Mouse (Mus musculus) myocyte (in vitro differentiated cells): Measurements from ENCODE around the gene Epb41l2.

ENCODE experiments used
- CEBPB ChIP-seq: IDR thresholded peaks from 2 replicates; pipeline ENCODE4 v1.6.1; 2011; ENCODE audit warnings: mild to moderate bottlenecking, moderate library complexity; ENCODE audit not compliant: poor library complexity, insufficient read depth, severe bottlenecking
- E2F4 ChIP-seq: IDR thresholded peaks from one replicate; pipeline ENCODE4 v1.6.1; 2011; ENCODE audit warnings: mild to moderate bottlenecking, control low read depth, moderate library complexity; ENCODE audit not compliant: insufficient read depth
- MAX ChIP-seq: IDR thresholded peaks from one replicate; pipeline ENCODE4 v1.6.1; 2011; ENCODE audit warnings: low read depth, mild to moderate bottlenecking, control low read depth
- POLR2A ChIP-seq: IDR thresholded peaks from one replicate; pipeline ENCODE4 v1.6.1; 2011; ENCODE audit warnings: low read depth, mild to moderate bottlenecking, control low read depth, moderate library complexity; ENCODE audit not compliant: insufficient read length
- POLR2AphosphoS2 ChIP-seq: IDR thresholded peaks from one replicate; pipeline ENCODE4 v1.6.1; 2011; ENCODE audit warnings: low read depth, control low read depth; ENCODE audit not compliant: insufficient read length
- TCF12 ChIP-seq: IDR thresholded peaks from one replicate; pipeline ENCODE4 v1.6.1; 2011; ENCODE audit warnings: mild to moderate bottlenecking, control low read depth; ENCODE audit not compliant: poor library complexity, insufficient read depth, severe bottlenecking
- USF1 ChIP-seq: IDR thresholded peaks from one replicate; pipeline ENCODE4 v1.6.1; 2011; ENCODE audit warnings: low read depth, mild to moderate bottlenecking, control low read depth, moderate library complexity

DNA sequence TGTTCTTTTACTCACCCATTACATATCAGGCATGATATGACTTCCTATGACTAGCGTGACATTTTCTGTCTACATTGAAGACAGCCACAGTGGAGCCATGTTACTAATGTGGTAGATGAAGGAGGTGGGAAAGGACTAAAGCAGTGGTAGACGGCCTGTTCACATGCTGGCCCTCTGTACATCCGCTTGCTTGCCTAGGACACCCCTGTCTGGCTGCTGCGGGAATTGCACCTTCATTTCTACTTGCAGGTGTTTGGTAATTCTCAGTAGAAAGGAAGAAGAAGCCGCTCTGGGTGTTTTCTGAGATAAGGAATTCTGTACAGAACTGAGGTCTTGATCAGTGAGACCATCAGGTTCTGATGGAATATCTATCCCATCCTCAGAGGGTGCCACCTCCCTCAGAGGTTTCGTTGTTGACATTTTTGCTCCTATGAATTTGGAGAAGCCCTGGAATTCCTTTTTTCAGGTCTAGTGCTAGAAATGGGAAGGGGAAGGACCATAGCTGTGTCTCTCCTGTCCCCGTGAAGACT is 55.7 kb downstream of the Epb41l2 start:
- TF ChIP-seq USF1 (no peak), POLR2A (no peak), TCF12 (no peak), MAX (no peak), CEBPB (no peak), E2F4 (no peak), POLR2AphosphoS2 (no peak)
